Mouse (Mus musculus): Measurements from ENCODE around the gene Aven. TPM values are rescaled to one million over a fixed set of nuclear protein-coding genes. Genes with fewer than 3 reads are reported as not detected.
"Not testable (repeated sequence)": the region's sequence is repeated elsewhere in the genome, so short reads cannot be mapped to it uniquely, and the experiment has no call there.

Aven gene
- polyA plus RNA-seq (2015; fragmentation: Nextera tagmentation; extraction: Ambion mirVana), result 4.4 and 4.6 TPM in 2 replicates

GRCm38 (mm10) chr2:112492856-112493538, at the start of gene Aven:
Gene Aven, plus strand, starts transcription at chr2:112492964.
- ATAC-seq (ENCODE audit: low read depth), result peak; percentile 95
- under 1% methylated on average over 67 of the region's 87 CpGs for WGBS
- H3K27me3 ChIP-seq (ENCODE audit: control insufficient read depth, insufficient read depth, low read depth, low read length), result no peaks in the 10 kb centered on the region

GRCm38 (mm10) chr2:112443491-112443890, 49.3 kb upstream of the Aven start:
- no peak for ATAC-seq (ENCODE audit: low read depth)
- Histone ChIP-seq H3K9ac (ENCODE audit: low read length) (no peak overlapping the region), H3K4me1 (replicated peaks; ENCODE audit: control insufficient read depth, insufficient read depth, low read length) (no peaks in the 10 kb centered on the region), H3K27me3 (ENCODE audit: control insufficient read depth, insufficient read depth, low read depth, low read length) (no peaks in the 10 kb centered on the region), H3K27ac (ENCODE audit: low read length) (no peak overlapping the region), H3K4me2 (ENCODE audit: low read depth, low read length) (no peak overlapping the region), H3K36me3 (ENCODE audit: control insufficient read depth, insufficient read depth, low read length) (no peaks in the 10 kb centered on the region), H3K9me3 (ENCODE audit: control insufficient read depth, low read length) (no peaks in the 10 kb centered on the region), H3K4me3 (ENCODE audit: low read length) (no peak overlapping the region)
- 59% methylated on average over 2 of the region's 2 CpGs for WGBS

More at GRCm38 (mm10) chr2:112492856-112493538, at the start of gene Aven:
- peaks cover 10% of the 10 kb centered on the region; the same call in 1 of the 2 replicates for H3K4me1 ChIP-seq (replicated peaks; ENCODE audit: control insufficient read depth, insufficient read depth, low read length)
- peak within 1 kb of the TSS; percentile 99 for H3K27ac ChIP-seq (ENCODE audit: low read length)
- H3K9me3 ChIP-seq (ENCODE audit: control insufficient read depth, low read length), result no peaks in the 10 kb centered on the region
- H3K4me2 ChIP-seq (ENCODE audit: low read depth, low read length), result peak within 1 kb of the TSS; percentile 85
- H3K4me3 ChIP-seq (ENCODE audit: low read length), result peak within 1 kb of the TSS; percentile 79
- H3K36me3 ChIP-seq (ENCODE audit: control insufficient read depth, insufficient read depth, low read length), result no peaks in the 10 kb centered on the region
- H3K9ac ChIP-seq (ENCODE audit: low read length), result peak within 1 kb of the TSS; percentile 100

GRCm38 (mm10) chr2:112445511-112445910, 47.3 kb upstream of the Aven start:
- no peak overlapping the region for H3K4me2 ChIP-seq (ENCODE audit: low read depth, low read length)
- no peak overlapping the region for H3K9ac ChIP-seq (ENCODE audit: low read length)
- no peak overlapping the region for H3K27ac ChIP-seq (ENCODE audit: low read length)
- H3K9me3 ChIP-seq (ENCODE audit: control insufficient read depth, low read length), result no peaks in the 10 kb centered on the region
- H3K36me3 ChIP-seq (ENCODE audit: control insufficient read depth, insufficient read depth, low read length), result no peaks in the 10 kb centered on the region
- H3K4me3 ChIP-seq (ENCODE audit: low read length), result no peak overlapping the region
- no peaks in the 10 kb centered on the region for H3K27me3 ChIP-seq (ENCODE audit: control insufficient read depth, insufficient read depth, low read depth, low read length)
- no peaks in the 10 kb centered on the region for H3K4me1 ChIP-seq (replicated peaks; ENCODE audit: control insufficient read depth, insufficient read depth, low read length)
- no peak for ATAC-seq (ENCODE audit: low read depth)

- not testable (repeated sequence) for H3K4me1 ChIP-seq (replicated peaks; ENCODE audit: control insufficient read depth, insufficient read depth, low read length); H3K9ac ChIP-seq (ENCODE audit: low read length); H3K27ac ChIP-seq (ENCODE audit: low read length); ATAC-seq (ENCODE audit: low read depth); H3K27me3 ChIP-seq (ENCODE audit: control insufficient read depth, insufficient read depth, low read depth, low read length); H3K9me3 ChIP-seq (ENCODE audit: control insufficient read depth, low read length); H3K4me2 ChIP-seq (ENCODE audit: low read depth, low read length); H3K4me3 ChIP-seq (ENCODE audit: low read length); H3K36me3 ChIP-seq (ENCODE audit: control insufficient read depth, insufficient read depth, low read length)
- WGBS, result 67% methylated on average over 4 of the region's 4 CpGs
Measured at GRCm38 (mm10) chr2:112448046-112448445, 44.7 kb upstream of the Aven start.

GRCm38 (mm10) chr2:112448510-112449059, 44.2 kb upstream of the Aven start:
- no peaks in the 10 kb centered on the region for H3K4me1 ChIP-seq (replicated peaks; ENCODE audit: control insufficient read depth, insufficient read depth, low read length)
- no peak overlapping the region for H3K27ac ChIP-seq (ENCODE audit: low read length)
- H3K27me3 ChIP-seq (ENCODE audit: control insufficient read depth, insufficient read depth, low read depth, low read length), result no peaks in the 10 kb centered on the region
- H3K9ac ChIP-seq (ENCODE audit: low read length), result no peak overlapping the region
- H3K4me3 ChIP-seq (ENCODE audit: low read length), result no peak overlapping the region
- no peaks in the 10 kb centered on the region for H3K9me3 ChIP-seq (ENCODE audit: control insufficient read depth, low read length)
- H3K4me2 ChIP-seq (ENCODE audit: low read depth, low read length), result no peak overlapping the region
- no peak for ATAC-seq (ENCODE audit: low read depth)
- H3K36me3 ChIP-seq (ENCODE audit: control insufficient read depth, insufficient read depth, low read length), result no peaks in the 10 kb centered on the region

- Histone ChIP-seq H3K27ac (ENCODE audit: low read length) (no peak overlapping the region), H3K4me2 (ENCODE audit: low read depth, low read length) (no peak overlapping the region), H3K36me3 (ENCODE audit: control insufficient read depth, insufficient read depth, low read length) (no peaks in the 10 kb centered on the region), H3K4me1 (replicated peaks; ENCODE audit: control insufficient read depth, insufficient read depth, low read length) (no peaks in the 10 kb centered on the region), H3K9ac (ENCODE audit: low read length) (no peak overlapping the region), H3K9me3 (ENCODE audit: control insufficient read depth, low read length) (no peaks in the 10 kb centered on the region), H3K4me3 (ENCODE audit: low read length) (no peak overlapping the region), H3K27me3 (ENCODE audit: control insufficient read depth, insufficient read depth, low read depth, low read length) (no peaks in the 10 kb centered on the region)
- WGBS, result 30% methylated on average over 4 of the region's 4 CpGs
- no peak for ATAC-seq (ENCODE audit: low read depth)
Measured at GRCm38 (mm10) chr2:112449597-112450296, 43.0 kb upstream of the Aven start.

- not testable (repeated sequence) for H3K27ac ChIP-seq (ENCODE audit: low read length); ATAC-seq (ENCODE audit: low read depth); H3K9me3 ChIP-seq (ENCODE audit: control insufficient read depth, low read length); H3K4me2 ChIP-seq (ENCODE audit: low read depth, low read length); H3K4me3 ChIP-seq (ENCODE audit: low read length); H3K36me3 ChIP-seq (ENCODE audit: control insufficient read depth, insufficient read depth, low read length); H3K27me3 ChIP-seq (ENCODE audit: control insufficient read depth, insufficient read depth, low read depth, low read length); H3K9ac ChIP-seq (ENCODE audit: low read length); H3K4me1 ChIP-seq (replicated peaks; ENCODE audit: control insufficient read depth, insufficient read depth, low read length)
Measured at GRCm38 (mm10) chr2:112452513-112452912, 40.3 kb upstream of the Aven start.

GRCm38 (mm10) chr2:112454125-112454861, 38.5 kb upstream of the Aven start:
- peak; percentile 62; the same call in 1 of the 2 replicates for ATAC-seq (ENCODE audit: low read depth)
- 25% methylated on average over 17 of the region's 17 CpGs for WGBS
- no peaks in the 10 kb centered on the region for H3K27me3 ChIP-seq (ENCODE audit: control insufficient read depth, insufficient read depth, low read depth, low read length)
- H3K4me1 ChIP-seq (replicated peaks; ENCODE audit: control insufficient read depth, insufficient read depth, low read length), result peaks cover 6% of the 10 kb centered on the region
- no peaks in the 10 kb centered on the region for H3K9me3 ChIP-seq (ENCODE audit: control insufficient read depth, low read length)
- H3K4me3 ChIP-seq (ENCODE audit: low read length), result peak overlapping the region; percentile 96
- peak overlapping the region; percentile 97 for H3K9ac ChIP-seq (ENCODE audit: low read length)
- no peaks in the 10 kb centered on the region for H3K36me3 ChIP-seq (ENCODE audit: control insufficient read depth, insufficient read depth, low read length)
- H3K27ac ChIP-seq (ENCODE audit: low read length), result peak overlapping the region; percentile 70; the same call in 1 of the 2 replicates
- peak overlapping the region; percentile 71 for H3K4me2 ChIP-seq (ENCODE audit: low read depth, low read length)
